Mouse (Mus musculus): ENCODE data around the gene Prdm11.

Prdm11 gene

DNA sequence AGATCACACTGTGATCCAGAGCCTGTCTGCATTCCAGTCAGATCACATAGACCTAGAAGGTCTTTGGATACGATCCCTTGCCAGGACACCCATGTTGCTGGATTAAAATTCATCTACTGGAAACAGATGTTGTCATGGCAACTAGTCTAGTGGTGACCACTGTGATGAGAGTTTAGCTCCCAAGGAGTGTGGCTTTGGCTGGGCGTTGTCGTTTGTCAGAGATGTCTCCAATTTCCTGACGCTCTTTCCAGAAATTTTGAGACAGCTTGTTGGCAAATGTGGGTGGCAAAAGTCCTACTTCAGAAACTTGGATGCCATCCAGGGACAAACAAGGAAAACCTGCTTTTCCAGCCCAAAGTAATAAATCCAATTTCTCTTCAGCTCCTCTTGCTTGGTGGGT is 87.3 kb downstream of the Prdm11 start:
- DNase-seq = no peak

DNA sequence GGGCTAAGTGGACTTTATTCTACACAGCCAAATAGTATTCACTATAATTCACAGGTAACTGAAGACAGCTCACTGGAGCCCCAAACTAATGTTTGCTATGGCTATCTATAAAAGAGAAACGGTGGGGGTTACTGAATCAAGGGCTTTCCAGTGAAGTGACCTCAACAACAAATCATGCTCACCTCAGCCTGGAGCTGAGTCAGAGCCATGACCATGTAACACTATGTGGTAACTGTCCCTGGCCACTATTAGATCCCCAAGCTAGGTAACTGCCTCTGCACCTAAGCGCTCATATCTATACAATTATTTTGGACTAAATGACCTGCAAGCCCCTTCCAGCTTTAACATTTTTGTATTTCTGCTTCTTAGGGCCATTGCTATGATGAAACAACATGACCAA is 89.0 kb downstream of the Prdm11 start:
- DNase-seq = no peak

DNA sequence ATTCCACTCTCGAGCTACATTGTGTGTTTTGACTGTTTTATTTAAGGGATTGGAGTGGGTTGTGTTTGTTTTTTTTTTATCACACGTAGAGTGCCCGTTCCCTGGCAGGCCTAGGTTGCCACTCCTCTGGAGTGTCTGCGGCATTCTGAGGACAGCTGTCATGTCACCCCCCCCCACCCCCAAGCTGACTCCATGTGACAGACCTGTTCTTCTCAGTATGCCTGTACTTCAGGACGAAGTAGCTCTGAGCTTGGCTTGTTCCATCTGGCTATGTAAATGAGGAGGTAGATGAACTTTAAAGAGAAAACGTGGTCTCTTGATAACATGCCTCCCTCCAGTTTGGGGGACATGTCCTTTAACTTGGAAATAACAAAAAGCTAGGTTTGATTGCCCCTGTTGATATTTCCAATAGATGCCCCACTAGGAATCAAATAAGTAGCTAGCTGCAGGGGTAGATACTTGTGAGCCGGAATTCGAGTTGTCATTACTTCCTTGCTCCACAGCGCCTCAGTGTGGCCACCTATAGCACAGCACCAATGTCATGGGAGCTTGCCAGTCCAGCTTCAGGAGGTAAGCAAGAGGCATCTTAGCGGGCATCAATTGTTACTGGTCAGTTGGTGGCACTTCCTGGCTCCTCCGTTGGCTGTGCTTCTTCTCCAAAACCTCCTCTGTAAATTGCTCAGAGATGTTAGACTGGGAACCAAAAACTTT is 91.4 kb downstream of the Prdm11 start:
- peak; percentile 94 for DNase-seq

DNA sequence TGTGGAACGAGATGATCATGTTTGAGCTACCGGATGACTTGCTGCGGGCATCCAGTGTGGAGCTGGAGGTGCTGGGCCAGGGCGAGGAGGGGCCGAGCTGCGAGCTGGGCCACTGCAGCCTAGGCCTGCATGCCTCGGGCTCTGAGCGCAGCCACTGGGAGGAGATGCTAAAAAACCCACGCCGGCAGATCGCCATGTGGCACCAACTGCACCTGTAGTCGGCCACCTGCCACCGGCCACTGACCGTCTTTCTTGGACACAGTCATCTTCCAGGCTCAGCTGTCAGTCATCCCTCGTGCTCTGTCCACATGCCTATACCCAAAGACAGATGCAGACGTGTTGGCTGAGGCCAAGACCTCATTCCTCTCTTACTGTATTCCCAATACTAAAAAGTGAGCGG is 92.5 kb downstream of the Prdm11 start:
- DNase-seq = peak; percentile 23

DNA sequence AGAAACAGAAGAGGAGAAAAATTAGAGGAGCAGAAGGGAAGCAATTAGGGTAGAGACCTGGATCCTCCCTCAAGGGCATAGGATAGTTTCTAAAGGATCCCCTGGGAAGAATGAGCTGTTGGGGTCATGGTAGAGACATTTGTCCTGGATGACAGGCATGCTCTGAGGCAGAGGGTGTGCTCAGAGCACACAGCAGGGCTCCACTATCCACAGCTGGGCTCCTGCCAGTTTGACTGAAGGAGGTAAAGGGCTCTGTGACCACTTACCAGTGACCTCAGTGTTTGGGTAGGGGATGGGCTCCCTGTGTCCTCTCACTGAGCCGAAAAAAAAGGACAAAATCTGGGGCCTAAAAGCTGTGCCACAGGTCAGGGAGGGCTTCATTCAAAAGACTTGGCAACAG is 96.4 kb downstream of the Prdm11 start:
- peak; percentile 21 for DNase-seq

DNA sequence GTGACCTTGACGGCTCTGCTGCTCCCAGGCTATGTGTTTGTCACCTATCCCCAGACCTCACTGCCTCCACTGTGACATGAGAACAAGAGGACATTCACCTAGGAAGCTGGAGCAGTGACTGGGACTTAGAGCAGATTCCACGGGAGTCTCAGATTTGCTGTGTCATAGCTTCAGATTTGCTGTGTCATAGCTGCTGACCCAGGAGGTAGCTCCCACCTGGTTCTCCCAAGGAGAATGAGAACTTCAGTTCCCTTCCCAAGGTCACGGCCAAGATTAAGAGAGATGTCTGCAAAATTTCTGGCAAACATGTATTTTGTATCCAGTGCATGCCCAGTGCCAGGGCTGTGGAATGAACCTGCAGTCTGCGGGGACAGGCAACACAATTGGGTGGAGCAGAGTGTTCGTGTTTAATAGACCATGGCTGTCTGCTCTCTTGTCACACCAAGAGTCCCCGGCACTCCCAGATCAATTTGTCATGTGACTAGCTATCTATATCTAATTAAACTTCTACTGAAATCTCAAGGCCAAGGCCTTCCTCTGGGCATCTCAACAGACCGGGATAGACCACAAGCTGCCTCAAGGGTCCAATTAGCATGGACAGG is 97.2 kb downstream of the Prdm11 start:
- DNase-seq = peak; percentile 33

DNA sequence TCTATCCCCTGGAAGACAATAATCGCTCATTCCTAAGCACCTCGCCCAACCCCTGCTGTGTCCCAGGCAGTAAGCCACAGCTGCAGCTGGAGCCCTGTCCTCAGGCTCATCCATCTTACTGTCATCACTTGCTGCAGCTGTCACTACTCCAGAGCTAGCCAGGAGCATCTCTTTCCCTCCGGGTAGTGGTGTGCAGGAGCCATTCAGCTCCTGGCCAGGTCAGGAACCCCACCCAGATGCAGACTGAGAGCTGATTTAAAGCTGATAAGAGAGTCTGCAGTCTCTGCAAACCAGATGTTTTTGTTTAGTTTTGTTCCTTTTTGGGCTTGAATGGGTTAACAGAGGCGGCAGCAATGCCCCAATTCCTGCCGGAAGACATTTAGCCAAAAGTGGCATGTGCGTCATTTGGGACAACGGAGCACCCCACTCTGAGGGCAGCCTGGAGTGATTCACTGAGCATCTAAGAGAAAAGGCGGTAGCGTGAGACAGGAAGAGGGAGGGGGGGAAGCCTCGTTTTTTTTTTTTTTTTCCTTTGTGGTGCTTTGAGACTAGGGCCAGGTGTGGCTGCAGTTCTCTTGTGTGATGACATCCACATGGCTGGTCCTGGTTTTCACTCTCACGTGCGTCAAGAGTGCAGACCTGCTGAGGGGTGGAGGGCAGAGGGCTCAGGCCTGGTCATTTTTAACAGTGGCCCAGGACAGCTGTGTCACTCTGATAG is 97.8 kb downstream of the Prdm11 start:
- DNase-seq = peak; percentile 65

DNA sequence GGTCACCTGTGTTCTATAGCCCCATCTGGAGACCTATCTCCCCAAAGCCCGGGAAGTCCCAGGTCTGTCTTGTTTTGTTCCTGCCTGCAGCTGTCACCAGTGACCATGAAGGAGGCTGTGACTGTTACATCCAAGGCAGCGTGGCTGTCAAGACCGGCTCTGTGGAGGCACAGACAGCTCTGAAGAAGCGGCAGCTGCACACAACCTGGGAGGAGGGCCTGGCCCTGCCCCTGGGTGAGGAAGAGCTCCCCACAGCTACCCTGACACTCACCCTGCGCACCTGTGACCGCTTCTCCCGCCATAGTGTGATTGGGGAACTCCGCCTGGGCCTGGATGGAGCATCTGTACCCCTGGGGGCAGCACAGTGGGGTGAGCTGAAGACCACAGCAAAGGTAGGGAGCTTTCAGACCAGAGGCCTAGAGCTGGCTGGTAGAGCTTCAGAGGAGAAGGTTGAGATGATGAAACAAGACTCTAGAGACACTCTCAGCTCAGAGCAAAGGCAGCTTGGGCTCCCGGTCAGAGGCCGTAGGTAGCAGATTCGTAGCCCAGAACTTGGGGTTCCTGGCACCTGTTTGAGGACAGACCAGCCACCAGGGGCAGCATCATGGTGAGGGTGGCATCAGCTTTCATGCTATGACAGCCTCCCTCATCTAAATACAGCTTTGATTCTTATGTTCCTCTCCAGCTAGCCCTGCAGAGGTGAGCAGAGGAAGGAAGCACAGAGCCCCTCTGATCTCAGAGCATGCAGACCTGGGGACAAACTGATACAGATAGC is 100.0 kb downstream of the Prdm11 start:
- DNase-seq = peak; percentile 85

DNA sequence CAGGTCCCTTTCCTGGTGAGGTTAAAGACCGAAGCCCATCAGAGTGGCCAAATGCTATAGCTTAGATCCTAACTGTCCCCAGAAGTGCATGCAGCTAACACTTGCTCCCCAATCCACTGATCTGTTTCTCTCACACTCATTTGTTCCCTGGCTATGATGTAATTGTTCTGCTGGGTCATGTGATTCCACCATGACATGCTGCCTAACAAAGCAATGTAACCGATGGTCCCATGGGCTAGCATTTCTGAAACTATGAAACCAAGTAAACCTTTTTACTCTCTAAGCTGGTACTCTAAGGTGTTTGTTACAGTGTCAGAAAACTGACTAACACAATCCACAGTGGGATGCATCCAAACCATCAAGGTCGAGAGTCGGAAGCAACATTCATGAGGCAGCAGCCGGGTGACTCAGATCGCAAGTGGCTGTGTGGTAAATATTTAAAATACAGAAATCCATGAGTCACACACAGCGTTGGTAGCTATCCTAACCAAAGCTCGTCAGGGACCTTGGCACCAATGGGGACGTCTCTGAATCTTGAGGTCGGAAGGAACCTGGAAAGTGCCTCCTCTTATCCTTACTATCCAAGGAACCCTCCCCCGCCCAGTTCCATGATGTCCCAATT is 100.7 kb downstream of the Prdm11 start:
- DNase-seq = peak; percentile 16

DNA sequence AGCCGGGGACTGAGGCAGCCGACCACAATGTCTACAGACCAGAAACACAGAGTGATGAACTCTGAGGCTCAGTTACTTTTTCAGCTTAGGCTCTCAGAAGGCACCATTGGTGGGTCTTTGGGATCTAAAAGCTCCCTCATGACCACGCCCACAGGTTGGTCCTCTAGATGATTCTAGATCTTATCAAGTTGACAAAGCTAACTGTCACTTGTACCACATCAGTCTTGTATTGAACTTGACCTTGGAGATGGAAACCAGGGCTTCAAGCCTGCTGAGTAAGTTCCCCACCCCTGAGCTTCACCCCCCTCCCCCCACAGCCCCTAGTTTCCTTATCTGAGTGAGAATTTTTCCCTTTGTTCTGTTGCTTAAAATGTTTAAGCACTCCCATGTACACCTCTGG is 101.6 kb downstream of the Prdm11 start:
- peak; percentile 23 for DNase-seq

DNA sequence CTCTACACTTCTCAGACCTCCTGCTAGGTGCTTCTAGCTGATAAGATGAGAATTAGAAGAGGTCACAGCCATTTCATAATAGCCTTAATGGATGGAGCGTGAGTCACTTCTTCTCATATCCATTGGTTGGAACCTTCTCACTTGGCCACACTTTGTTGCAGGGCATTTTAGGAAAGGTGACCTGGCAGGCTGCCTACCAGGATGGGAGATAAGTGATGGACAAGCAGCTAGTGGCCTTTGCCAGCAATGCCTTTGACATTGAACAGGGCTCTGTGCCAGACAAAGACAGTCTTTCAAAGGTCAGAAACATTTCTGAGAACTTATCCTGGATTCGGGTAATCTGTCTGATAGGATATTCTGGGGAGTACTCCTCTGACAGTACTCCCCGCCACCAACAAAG is 102.6 kb downstream of the Prdm11 start:
- DNase-seq = no peak

DNA sequence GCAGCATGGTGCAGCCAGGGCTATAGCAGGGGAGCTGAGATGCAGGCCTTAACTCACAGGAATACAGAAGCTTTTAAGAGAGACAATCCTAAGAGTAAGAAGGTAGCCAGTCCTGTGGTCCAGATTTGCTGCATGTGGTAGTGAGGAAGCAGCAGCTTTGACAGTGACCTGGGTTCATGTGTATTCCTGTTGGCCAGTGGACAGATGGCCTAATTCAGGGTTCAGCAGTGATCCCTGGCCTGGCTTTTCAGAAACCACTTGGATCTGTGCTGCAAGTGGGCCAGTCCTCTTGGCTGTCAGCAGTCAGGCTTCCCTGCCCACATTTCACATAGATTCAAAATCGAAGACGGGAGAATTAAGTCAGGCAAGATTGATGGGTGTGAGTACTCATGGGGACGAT is 104.5 kb downstream of the Prdm11 start:
- DNase-seq = no peak

DNA sequence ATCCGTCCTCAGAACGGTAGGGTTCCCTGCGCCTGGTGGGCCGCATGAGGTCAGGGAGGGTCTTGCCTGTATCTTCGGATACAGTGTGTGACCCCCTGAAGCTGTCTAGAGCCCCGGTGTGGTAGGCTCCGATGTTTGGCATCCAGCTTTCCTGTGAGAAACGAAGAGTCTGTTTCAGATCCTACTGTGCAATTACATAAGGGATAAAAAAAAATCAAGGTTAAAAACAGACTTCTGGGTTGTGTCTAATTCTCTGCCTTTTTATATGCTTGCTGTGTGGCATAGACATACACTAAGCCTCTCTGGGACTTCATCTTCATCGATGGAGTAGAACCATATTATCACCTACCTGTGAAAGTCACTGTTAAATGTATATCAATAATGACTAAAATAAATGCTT is 105.0 kb downstream of the Prdm11 start:
- no peak for DNase-seq

DNA sequence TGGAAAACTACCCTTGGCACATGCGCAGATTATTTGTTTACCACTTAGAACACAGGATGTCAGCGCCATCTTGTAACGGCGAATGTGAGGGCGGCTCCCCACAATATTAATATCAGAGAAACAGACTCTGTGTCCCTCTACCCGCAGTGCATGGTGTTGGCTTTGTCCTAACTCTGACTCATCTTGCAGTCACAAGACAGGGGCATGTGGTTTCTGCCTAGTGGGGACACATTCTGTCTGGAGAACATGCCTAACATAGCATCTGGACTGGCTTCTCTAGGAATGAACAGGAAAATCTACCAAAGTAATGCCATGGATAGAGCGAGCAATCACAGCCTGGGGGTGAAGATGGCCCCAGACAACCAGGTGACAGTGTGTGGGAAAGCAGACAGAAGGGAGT is 107.1 kb downstream of the Prdm11 start:
- DNase-seq = no peak

DNA sequence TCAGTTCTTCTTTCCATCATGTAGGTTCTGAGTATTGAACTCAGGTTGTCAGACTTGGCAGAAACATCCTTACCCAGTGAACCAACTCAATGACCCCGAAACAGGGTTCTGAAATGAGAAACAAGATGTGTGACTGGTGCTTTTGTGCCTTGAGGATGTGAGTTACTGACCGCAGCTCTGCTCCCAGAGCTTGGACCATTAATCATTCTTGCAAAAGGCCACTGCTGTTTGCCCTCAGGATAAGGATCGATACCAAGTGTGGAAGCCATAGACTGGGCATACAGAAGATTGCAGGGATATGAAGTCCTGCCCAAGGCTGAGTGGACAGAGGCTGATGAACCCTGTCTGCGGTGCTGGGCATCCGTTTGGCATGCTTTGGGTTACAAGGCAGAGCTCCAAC is 107.9 kb downstream of the Prdm11 start:
- DNase-seq = no peak

DNA sequence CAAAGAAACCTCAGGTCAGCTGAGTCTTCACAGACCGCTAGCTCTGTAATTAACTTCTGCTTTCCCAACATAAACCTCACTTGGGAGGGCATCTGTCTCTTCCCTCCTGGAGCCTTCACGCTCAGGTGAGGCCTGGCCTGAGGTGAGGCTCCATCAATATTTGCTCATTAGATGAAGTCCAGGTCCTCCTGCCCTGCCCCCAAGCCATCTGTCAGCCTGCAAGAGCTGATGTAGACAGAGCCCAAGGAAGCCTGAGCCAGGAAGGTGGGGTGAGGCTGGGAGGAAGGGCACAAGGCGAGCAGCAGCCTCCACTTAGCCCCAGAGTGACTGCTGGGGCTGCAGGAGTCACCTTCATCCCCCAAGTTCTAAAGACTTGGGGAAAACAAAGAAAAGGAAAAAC is 110.5 kb downstream of the Prdm11 start:
- DNase-seq = peak; percentile 35

DNA sequence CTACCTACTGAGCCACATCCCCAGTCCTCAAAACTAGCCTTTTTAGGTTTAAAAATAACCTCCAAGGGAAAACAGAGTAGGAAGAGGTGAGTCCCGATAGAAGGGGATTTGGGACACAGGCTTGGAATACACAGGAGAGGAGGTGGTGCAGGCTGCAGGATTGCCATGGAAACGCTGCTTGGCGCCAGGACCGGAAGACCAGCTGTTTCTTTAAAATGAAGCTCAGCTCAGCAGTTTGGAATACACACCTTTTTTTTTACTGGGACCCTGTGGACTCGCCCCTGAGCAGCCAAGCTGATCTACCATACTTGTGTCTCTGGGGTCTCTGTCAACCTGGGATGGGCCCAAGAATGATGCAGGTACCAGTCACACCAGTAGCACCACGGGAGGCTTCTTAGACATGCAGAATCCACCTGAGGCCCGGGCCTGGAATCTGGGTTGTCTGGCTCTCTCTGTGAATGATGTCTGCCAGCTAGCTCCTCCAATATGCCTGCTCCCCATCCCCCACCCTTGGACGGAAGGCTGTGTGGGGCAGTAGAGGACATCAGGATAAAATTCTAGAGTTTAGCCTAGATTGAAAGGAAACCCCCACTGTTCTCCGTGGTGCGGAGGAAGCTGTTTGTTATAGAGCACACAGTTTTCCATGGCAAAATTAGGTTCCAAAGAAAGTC is 111.5 kb downstream of the Prdm11 start:
- DNase-seq = peak; percentile 17

DNA sequence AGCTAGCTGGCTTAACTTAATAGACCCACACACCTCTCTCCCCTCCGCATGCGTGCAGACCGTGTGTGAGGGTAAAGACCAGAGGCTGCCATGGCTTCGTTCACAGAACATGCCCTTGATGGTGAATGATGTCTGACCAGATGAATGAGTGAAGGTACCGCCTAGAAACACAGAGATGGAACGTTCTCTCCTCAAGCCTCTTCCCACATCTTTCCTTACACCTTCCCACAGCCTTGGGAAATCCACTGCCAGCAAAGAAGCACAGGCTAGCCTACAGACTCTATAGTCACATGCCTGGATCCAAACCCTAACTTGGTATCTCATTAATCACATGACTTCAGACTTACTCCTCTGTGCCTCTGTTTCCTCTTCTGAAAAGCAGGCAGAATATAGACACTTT is 112.6 kb downstream of the Prdm11 start:
- DNase-seq = no peak

DNA sequence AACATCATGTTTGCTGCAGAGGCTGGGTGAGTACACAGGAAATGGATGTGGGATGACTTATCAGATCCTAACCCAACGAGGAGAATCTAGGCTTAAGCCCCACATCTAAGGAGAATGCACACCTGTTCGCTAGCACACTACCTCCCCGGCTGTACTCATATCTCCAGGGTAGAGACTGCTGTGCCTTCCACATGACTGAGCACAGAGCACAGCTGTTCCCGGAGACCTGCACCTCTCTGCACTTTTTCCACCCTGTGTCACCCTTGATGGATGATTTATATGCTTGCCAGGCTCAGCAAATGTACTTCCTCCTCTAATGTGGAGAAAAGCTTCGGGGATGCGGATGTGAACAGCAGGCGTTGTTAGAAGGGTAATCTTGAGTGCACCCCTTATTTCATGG is 114.9 kb downstream of the Prdm11 start:
- peak; percentile 57 for DNase-seq

DNA sequence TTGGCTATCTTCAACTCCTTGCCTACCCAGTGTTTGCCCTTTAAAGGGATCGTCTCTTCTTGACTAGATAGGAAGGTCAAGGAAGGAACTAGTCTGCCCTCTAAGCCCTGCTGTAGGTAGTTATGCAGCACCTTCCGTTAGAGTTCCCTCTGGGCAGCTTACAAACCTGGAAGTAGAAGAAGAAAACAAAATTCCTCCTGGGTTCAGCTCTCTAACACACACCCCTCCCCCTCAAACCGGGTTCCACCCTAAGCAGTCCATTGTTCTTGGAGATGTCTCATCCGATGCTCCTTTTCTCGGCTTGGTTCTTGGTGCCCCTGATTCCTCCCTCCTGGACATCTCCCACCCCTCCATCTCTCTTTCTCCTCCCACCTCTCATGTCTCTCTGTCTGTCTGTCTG is 116.3 kb downstream of the Prdm11 start:
- DNase-seq = no peak

DNA sequence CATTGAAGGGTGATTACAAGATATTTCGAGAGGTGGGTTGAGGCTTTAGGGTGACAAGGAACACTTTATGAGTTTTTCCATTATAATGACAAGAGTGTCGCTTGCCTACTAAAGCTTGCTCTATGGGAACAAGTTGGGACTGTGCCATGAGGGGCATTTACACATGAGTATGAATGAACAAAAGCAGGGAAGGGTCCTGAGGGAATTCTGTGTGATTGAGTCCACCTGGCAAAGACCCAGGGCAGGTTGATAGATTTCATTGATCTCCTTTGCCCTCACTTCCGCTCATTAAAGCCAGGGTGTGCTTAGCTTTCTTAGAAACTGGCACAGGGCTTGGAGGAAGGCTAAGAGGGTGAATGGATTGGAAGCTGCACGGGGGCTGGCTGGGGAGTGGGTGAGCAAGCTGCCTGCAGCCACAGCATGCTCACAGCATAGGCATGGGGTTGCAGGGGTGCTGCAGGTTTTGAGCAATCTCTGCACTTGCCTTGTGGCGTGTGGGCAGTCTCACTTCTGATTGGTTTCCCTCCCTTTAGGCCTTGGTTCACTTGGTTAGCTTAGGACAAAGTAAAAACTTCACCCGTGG is 121.2 kb downstream of the Prdm11 start:
- no peak for DNase-seq

DNA sequence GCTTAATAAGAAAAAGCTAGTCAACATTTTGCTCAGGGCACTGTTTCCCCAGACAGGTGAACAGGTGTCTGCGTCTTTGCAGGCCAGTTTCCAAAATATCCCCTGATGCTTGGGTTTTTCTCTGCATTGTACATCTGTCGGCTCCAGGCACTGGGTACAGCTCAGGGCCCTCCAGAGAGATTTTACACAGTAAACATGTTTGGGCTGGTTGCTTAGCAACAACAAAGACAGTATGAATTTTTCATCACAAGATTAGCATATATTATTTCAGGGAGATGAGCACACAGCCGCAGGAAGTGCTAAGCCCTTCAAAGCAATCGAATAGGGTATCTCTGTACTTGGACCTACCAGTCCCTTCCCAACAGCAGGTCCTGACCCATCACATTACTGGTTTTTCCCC is 125.3 kb downstream of the Prdm11 start:
- DNase-seq = no peak

All from thymus, postnatal 4 days (tissue).